Mouse (Mus musculus) hindbrain, embryonic 14.5 days (tissue): ENCODE measurements around the gene 1700037H04Rik. TPM values are rescaled to one million over a fixed set of nuclear protein-coding genes. Genes with fewer than 3 reads are reported as not detected.
A peak's percentile ranks its signal among the peaks of the same experiment; 100 is the strongest.

Experiments
- ATAC-seq: fragments of 200-750 bp; cut with Nextera tagmentation; 2 replicates; pipeline ENCODE4 v1.8.0; 2017; ENCODE audit warnings: moderate number of reproducible peaks, mild to moderate bottlenecking, moderate TSS enrichment, moderate library complexity; ENCODE audit not compliant: low FRiP score
- DNase-seq: peaks from one replicate; pipeline ENCODE4 v3.0.0-alpha.2; 2015; ENCODE audit warnings: low spot score
- H3K27ac ChIP-seq: fragments of 300-500 bp; sonication (generic); 2 replicates; pipeline ENCODE4 v1.5.1; 2014; ENCODE audit warnings: mild to moderate bottlenecking, moderate library complexity
- H3K27me3 ChIP-seq: fragments of 300-500 bp; sonication (generic); 2 replicates; pipeline ENCODE4 v1.6.1; 2014; ENCODE audit warnings: mild to moderate bottlenecking, low read length, mixed read lengths; ENCODE audit not compliant: control insufficient read depth, insufficient read depth
- H3K36me3 ChIP-seq: fragments of 300-500 bp; sonication (generic); replicated peaks from 2 replicates; pipeline ENCODE4 v1.6.1; 2014; ENCODE audit not compliant: control insufficient read depth, insufficient read depth
- H3K4me1 ChIP-seq: fragments of 300-500 bp; sonication (generic); replicated peaks from 2 replicates; pipeline ENCODE4 v1.6.1; 2014; ENCODE audit warnings: antibody characterized with exemption, low read length, mixed read lengths; ENCODE audit not compliant: control insufficient read depth, insufficient read depth
- H3K4me2 ChIP-seq: fragments of 300-500 bp; sonication (generic); replicated peaks from 2 replicates; pipeline ENCODE4 v1.6.1; 2014; ENCODE audit warnings: mild to moderate bottlenecking, moderate library complexity
- H3K4me3 ChIP-seq: fragments of 300-500 bp; sonication (generic); replicated peaks from 2 replicates; pipeline ENCODE4 v1.5.1; 2014; ENCODE audit warnings: mild to moderate bottlenecking, low read length
- H3K9ac ChIP-seq: fragments of 300-500 bp; sonication (generic); 2 replicates; pipeline ENCODE4 v1.6.1; 2014
- H3K9me3 ChIP-seq: fragments of 300-500 bp; sonication (generic); 2 replicates; pipeline ENCODE4 v1.6.1; 2016; ENCODE audit warnings: low read length; ENCODE audit not compliant: control insufficient read depth
- WGBS: fragments of 180-500 bp; shearing (Covaris S2); extraction: QIAGEN DNeasy Blood & Tissue Kit; methylation state at CpG from one replicate; pipeline ENCODE4 v1.1.7; 2014; 5-methylcytosine and 5-hydroxymethylcytosine counted together
- polyA plus RNA-seq: library from polyadenylated mRNA; unstranded; fragments of >200 nt; fragmentation: Nextera tagmentation; extraction: Ambion mirVana; gene quantifications from 2 replicates; pipeline ENCODE4 v1.2.1, GENCODE M21; 2014

Gene 1700037H04Rik
- polyA plus RNA-seq, 1 experiment from 2014 or later: 87.3 TPM

DNA sequence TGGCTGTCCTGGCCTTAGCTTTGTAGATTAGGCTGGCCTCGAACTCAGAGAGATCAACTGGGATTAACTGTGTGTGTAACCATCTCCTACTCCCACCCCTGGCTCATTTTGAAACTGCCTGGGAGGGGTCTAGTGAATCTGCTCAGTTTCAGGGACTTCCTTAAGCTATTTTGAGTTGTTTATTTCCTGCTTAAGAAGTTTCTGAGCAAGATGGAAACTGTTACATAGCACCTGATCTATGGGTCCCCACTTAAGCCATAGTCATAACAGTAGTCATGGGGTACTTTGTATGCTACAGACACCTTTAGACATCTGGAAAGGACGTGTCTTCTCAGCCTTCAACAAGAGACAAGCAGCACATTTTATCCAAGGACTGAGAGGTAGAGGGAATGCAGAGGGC, 40.8 kb upstream of the 1700037H04Rik start:
- no peaks in the 10 kb centered on the region for H3K4me1 ChIP-seq
- H3K9me3 ChIP-seq: no peaks in the 10 kb centered on the region
- no peak for DNase-seq
- no peak overlapping the region for H3K4me3 ChIP-seq
- H3K27ac ChIP-seq: no peak overlapping the region
- H3K36me3 ChIP-seq: no peaks in the 10 kb centered on the region
- ATAC-seq: no peak
- H3K9ac ChIP-seq: no peak overlapping the region
- no peak overlapping the region for H3K4me2 ChIP-seq
- WGBS: 88% methylated on average over 2 of the region's 2 CpGs
- no peaks in the 10 kb centered on the region for H3K27me3 ChIP-seq

DNA sequence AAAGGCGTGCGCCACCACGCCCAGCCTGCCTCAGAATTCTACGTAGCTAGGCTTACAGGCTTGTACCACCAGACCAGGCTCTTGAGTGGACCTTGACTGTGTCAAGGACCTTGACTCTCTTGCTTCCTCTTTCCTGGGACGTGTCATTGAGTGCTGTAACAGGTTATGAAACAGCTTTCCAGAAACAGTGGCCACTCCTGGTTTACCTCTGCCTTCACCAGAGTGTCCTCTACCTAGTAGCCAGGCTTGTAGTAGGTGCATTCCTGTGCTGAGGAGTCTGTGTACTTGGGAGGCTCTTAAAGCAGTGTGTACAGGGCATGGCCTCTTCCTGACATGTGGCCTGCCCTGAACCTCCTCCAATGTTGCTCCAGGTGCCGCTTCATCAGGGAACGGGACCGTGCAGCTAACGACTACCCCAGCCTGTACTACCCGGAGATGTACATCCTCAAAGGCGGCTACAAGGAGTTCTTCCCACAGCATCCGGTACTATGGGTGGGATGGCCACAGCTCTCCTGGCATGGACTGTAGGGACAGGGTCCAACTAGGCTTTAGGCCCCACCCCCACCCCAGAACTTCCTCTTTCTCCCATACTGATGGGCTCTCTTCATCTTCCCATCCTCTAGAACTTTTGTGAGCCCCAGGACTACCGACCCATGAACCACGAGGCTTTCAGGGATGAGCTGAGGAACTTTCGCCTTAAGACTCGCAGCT, 36.9 kb upstream of the 1700037H04Rik start:
- Histone ChIP-seq H3K4me3 (no peak overlapping the region), H3K4me1 (no peaks in the 10 kb centered on the region), H3K9ac (no peak overlapping the region), H3K9me3 (no peaks in the 10 kb centered on the region), H3K27ac (no peak overlapping the region), H3K4me2 (no peak overlapping the region), H3K27me3 (no peaks in the 10 kb centered on the region), H3K36me3 (peaks cover 14% of the 10 kb centered on the region)
- DNase-seq: no peak
- ATAC-seq: no peak
- 91% methylated on average over 16 of the region's 16 CpGs for WGBS

DNA sequence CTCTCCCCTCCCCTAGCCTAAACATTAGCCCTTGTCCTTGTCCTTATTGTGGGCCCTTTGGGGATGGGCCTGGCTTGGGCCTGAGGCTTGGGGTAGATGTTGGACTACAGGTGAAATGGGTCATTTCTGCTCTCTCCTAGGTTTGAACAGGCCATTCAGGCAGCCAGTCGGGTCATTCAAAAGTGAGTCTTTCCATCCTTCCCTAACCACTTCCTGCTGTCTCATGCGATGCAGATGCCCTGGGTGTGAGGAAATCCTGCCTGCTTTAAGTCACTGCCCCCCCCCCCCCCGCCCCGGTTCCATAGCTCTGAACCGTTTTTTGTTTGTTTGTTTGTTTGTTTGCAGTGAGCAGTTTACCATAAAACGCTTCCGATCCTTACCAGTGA, 31.1 kb upstream of the 1700037H04Rik start:
- H3K27me3 ChIP-seq: no peaks in the 10 kb centered on the region
- H3K4me1 ChIP-seq: peaks cover 29% of the 10 kb centered on the region
- WGBS: 71% methylated on average over 7 of the region's 7 CpGs
- H3K4me3 ChIP-seq: no peak overlapping the region
- no peak for ATAC-seq
- H3K27ac ChIP-seq: peak overlapping the region; percentile 66
- peaks cover 14% of the 10 kb centered on the region for H3K36me3 ChIP-seq
- no peaks in the 10 kb centered on the region for H3K9me3 ChIP-seq
- no peak overlapping the region for H3K4me2 ChIP-seq
- no peak overlapping the region for H3K9ac ChIP-seq
- DNase-seq: no peak

DNA sequence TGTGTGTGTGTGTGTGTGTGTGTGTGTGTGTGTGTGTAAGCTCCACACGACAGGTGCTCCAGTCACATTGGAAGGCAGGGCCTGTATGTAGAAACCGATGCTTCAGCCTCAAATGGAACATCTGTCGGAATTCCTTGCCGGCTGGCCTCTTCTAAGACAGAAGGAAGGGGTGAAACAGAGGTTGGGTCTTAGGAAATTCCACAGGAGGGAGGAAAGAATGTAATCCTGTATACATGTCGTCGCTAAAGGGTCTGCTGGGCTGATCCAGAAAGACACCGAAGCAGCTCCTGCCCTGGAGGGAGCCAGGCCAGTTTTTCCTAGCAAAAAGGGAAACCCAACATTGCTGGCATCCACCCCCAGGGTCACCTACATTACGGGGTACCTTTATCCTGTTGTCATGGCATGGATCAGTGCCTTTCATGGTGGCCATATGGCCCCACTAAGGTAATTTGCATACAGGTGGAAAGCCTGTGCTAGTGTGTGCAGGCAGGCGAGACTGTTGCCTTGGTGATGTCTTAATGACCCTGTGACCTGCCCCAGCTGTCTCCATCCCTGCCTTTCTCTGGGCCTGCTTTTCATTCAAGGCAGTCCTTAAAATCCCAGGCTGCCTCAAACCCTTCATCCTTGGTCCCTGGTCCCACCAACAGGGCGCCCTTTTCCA, 30.6 kb upstream of the 1700037H04Rik start:
- no peaks in the 10 kb centered on the region for H3K9me3 ChIP-seq
- no peak overlapping the region for H3K4me3 ChIP-seq
- no peak overlapping the region for H3K9ac ChIP-seq
- H3K27me3 ChIP-seq: no peaks in the 10 kb centered on the region
- peaks cover 14% of the 10 kb centered on the region for H3K36me3 ChIP-seq
- H3K27ac ChIP-seq: peak overlapping the region; percentile 66
- no peak overlapping the region for H3K4me2 ChIP-seq
- peaks cover 29% of the 10 kb centered on the region for H3K4me1 ChIP-seq
- DNase-seq (peak; percentile 63), ATAC-seq (peak; percentile 51)
- WGBS: 11% methylated on average over 10 of the region's 10 CpGs

DNA sequence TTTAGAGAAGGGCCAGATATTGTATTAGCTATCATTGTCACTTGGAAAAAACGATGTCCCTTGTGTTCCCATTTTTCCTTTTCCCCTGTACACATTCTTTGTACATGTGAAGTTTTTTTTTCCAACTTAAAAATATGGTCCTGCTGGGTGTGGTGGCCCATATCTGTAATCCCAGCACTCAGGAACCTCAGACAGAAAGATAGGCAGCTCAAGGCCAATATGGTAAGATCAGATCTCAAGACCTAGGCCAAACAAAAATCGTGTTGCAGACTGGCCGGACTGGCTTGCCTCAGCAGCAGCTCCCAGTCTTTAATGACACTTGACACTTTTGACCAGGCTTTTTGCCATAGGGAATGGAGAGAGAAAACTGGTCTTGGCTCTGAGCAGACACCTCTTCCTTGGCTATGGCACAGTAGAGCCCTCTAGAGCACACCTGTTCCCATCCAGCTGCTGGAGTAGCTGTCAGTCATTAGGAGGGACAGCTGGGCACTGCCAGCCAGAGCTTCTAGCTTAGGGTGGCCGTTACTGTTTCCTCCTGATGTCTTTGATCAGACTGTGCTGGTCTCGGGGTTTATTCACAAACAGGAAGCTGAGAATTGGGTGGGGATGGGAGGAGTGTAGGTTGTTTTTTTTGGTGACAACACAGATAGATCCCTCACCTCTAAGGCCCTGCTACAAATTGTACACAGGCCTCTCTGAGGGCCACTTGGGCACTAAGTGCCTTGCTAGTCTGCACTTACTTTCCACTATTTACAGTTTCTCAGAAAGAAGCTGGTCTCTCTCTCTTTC, 29.8 kb upstream of the 1700037H04Rik start:
- Histone ChIP-seq H3K4me3 (no peak overlapping the region), H3K36me3 (peaks cover 14% of the 10 kb centered on the region), H3K27ac (peak overlapping the region; percentile 66; the same call in 1 of the 2 replicates), H3K4me1 (peaks cover 29% of the 10 kb centered on the region), H3K4me2 (peak overlapping the region; percentile 4; the same call in 1 of the 2 replicates), H3K9ac (no peak overlapping the region), H3K9me3 (no peaks in the 10 kb centered on the region), H3K27me3 (no peaks in the 10 kb centered on the region)
- DNase-seq: no peak
- 39% methylated on average over 5 of the region's 5 CpGs for WGBS
- no peak for ATAC-seq

DNA sequence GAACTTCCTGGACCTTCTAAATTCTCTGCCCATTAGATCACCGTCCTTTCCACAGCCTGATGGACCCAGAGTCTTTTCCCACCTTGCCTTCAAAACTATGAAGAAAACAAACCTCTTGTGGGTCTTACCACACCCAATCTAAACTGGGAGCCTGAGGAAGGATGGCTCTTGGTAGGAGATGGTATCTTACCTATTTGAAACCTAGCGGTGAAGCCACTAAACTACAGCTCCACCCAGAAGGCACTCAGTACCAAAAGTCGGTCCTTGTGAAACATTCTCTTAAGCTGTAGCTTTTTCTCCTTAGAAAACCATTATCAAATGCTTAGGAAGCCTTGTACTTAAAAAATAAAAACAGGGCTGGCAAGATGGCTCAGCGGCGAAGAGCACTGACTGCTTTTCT, 28.4 kb upstream of the 1700037H04Rik start:
- H3K4me1 ChIP-seq: peaks cover 29% of the 10 kb centered on the region
- WGBS: 93% methylated on average over 5 of the region's 5 CpGs
- ATAC-seq (no peak), DNase-seq (no peak)
- H3K4me3 ChIP-seq: no peak overlapping the region
- peaks cover 4% of the 10 kb centered on the region for H3K36me3 ChIP-seq
- H3K9me3 ChIP-seq: no peaks in the 10 kb centered on the region
- peak overlapping the region; percentile 61; the same call in 1 of the 2 replicates for H3K4me2 ChIP-seq
- no peak overlapping the region for H3K27ac ChIP-seq
- no peak overlapping the region for H3K9ac ChIP-seq
- H3K27me3 ChIP-seq: no peaks in the 10 kb centered on the region

DNA sequence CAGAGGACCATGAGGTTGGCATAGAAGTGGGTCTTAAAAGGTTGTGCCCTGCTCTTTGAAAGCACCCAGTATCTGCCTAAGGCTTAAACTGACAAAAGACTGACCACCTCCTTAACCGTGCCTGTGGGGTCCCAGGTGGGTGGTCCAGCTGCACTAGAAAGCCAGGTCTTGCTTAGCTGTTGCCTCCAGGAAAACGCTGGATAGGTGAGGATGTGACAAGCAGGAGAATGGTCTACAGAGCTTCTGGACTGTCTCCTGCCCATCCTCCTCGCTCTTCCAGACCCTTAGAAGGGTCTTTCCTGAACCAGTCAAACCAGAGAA, 27.7 kb upstream of the 1700037H04Rik start:
- Histone ChIP-seq H3K27me3 (no peaks in the 10 kb centered on the region), H3K4me3 (peak overlapping the region; percentile 56), H3K9me3 (no peaks in the 10 kb centered on the region), H3K27ac (no peak overlapping the region), H3K4me1 (peaks cover 29% of the 10 kb centered on the region), H3K4me2 (peak overlapping the region; percentile 61), H3K36me3 (no peaks in the 10 kb centered on the region), H3K9ac (peak overlapping the region; percentile 64)
- no peak for DNase-seq
- 19% methylated on average over 3 of the region's 3 CpGs for WGBS
- ATAC-seq: no peak

DNA sequence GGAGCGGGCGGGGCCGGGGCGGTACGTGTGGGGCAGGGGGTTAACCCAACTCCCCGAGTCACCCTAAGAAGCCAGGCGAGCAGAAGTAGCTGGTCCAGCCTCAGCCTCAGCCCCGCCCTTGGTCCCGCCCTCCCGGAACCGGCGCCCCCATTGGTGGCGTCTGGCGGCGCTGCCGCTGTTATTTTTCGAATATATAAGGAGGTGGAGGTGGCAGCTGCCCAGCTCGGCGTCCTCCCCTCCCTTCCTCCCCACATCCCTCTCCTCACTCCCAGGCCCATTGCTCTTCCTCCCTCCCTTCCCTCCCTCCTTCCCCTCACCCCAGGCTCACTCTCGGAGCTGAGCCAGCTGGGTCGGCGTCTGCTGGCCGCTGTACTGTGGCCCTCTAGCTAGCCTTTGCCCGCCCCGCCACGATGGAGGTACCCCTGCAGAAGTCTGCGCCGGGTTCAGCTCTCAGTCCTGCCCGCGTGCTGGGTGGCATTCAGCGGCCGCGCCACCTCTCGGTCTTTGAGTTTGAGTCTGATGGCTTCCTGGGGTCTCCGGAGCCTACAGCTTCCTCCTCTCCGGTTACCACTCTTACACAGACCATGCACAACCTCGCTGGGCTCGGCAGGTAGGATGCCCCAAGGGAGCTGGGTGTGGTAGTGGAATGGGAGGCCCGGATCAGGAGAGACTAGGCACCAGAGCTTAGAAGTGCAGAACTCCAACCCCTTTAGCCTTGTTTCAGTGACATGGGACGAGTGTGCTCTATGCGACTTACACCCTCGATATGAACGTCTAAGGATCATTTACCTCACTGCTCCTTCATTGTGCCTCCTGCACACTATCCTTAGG, 27.1 kb upstream of the 1700037H04Rik start, which contains the start of the genes Cdc25b and Spef1:
Gene Cdc25b, plus strand, starts transcription at position 179 of the 831 bp plus-strand sequence.
Gene Spef1, minus strand, starts transcription at position 512 of the 831 bp plus-strand sequence.
- no peaks in the 10 kb centered on the region for H3K36me3 ChIP-seq

More for the DNA sequence above, 27.1 kb upstream of the 1700037H04Rik start, which contains the start of the genes Cdc25b and Spef1:
- under 1% methylated on average over 43 of the region's 43 CpGs for WGBS
- DNase-seq (peak; percentile 77), ATAC-seq (peak; percentile 86)
- peaks cover 29% of the 10 kb centered on the region for H3K4me1 ChIP-seq
- no peaks in the 10 kb centered on the region for H3K9me3 ChIP-seq
- H3K9ac ChIP-seq: peak within 1 kb of the TSS; percentile 64
- H3K27ac ChIP-seq: peak within 1 kb of the TSS; percentile 55
- no peaks in the 10 kb centered on the region for H3K27me3 ChIP-seq
- peak within 1 kb of the TSS; percentile 61 for H3K4me2 ChIP-seq
- H3K4me3 ChIP-seq: peak within 1 kb of the TSS; percentile 56
